Mouse (Mus musculus) ES-Bruce4 (cell line): ENCODE measurements around the gene Adgrg1.

Source experiments
- CTCF ChIP-seq: IDR thresholded peaks from one replicate; pipeline ENCODE4 v1.8.1; 2011; ENCODE audit warnings: low read depth, low read length
- POLR2A ChIP-seq: IDR thresholded peaks from one replicate; pipeline ENCODE4 v1.8.1; 2011; ENCODE audit warnings: low read length; ENCODE audit not compliant: insufficient read depth

DNA sequence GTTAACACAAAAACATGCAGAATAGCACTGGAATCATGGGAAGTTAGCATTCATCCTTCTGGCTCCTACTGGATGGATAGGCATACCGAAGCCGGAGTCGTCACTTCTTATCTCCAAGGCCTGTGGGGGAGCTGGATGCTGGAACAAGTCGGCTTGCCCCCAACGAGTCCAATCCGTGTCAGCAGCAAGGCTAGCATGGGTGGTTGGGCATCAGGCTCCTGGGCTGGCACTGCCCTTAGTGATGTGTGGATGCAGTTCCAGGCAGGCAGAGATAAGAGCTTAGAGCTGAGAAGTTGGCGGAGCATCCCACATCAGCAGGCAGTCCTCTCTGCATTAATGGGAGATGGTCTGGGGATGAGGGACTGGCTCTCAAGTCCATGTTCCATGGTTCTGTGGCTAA, 13.0 kb downstream of the Adgrg1 start:
- TF ChIP-seq CTCF = no peak
- no peak for TF ChIP-seq POLR2A
